In the genomic region with DNA sequence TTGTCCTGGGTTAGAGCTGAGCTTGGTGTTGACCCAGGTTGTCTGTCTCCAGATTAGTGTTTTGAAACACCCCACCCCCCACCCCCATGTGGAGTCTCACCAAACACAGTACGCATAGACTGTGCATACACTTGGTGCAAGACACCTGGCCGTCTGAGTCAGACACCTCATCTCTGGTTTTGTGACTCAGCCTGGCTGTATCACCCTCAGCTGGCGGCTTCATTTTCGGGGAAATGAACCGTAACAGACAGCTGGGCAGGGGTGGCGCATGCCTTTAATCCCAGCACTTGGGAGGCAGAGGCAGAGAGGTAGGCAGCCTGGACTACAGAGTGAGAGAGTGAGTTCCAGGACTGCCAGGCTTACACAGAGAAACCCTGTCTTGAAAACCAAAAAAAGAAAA, we compare ENCODE assay signal across 23 mouse cellular contexts. TPM values are rescaled to one million over a fixed set of nuclear protein-coding genes. Genes with fewer than 3 reads are reported as not detected.
DNase-seq lines count a peak whose midpoint lies in the region; ATAC-seq and TF ChIP-seq lines count a peak whose summit lies in the region.
"Had no signal": no experiment of that assay in that cellular context is flagged by ENCODE, and none has a peak within 500 bp of the region (broad histone marks: within the 10 kb centered on the region; RNA-seq: fewer than 3 reads in every experiment).

No protein-coding gene starts in this region.

- WGBS in embryonic facial prominence, embryonic 14.5 days = 47% methylated on average over 6 of the region's 6 CpGs
- 57% methylated on average over 6 of the region's 6 CpGs for WGBS in embryonic facial prominence, embryonic 10.5 days
- WGBS in kidney, embryonic 15.5 days = 35% methylated on average over 6 of the region's 6 CpGs
- WGBS in thymus, adult 2 months = 41% methylated on average over 6 of the region's 6 CpGs

- H3K4me1 ChIP-seq in embryonic facial prominence, embryonic 14.5 days (ENCODE audit: control insufficient read depth, insufficient read depth, low read length) = no peaks in the 10 kb centered on the region
- peaks cover 30% of the 10 kb centered on the region for H3K4me1 ChIP-seq in embryonic facial prominence, embryonic 10.5 days
- H3K4me1 ChIP-seq in kidney, embryonic 15.5 days = peaks cover 12% of the 10 kb centered on the region; the same call in 1 of the 2 replicates
- no peaks in the 10 kb centered on the region for H3K4me1 ChIP-seq in thymus, adult 2 months (replicated peaks; ENCODE audit: control insufficient read depth, insufficient read depth, low read length)

- no peaks in the 10 kb centered on the region for H3K36me3 ChIP-seq in embryonic facial prominence, embryonic 14.5 days (ENCODE audit: control insufficient read depth, insufficient read depth, low read length)
- H3K36me3 ChIP-seq in embryonic facial prominence, embryonic 10.5 days (replicated peaks) = no peaks in the 10 kb centered on the region
- no peaks in the 10 kb centered on the region for H3K36me3 ChIP-seq in kidney, embryonic 15.5 days
- no peaks in the 10 kb centered on the region for H3K36me3 ChIP-seq in thymus, adult 2 months (ENCODE audit: control insufficient read depth, insufficient read depth, low read length)
- H3K36me3 ChIP-seq: limb, embryonic 12.5 days; liver, embryonic 15.5 days had no signal

- no peak overlapping the region for H3K9ac ChIP-seq in embryonic facial prominence, embryonic 14.5 days (ENCODE audit: low read depth, low read length)
- H3K9ac ChIP-seq in kidney, embryonic 15.5 days = no peak overlapping the region
- H3K9ac ChIP-seq: hindbrain, embryonic 14.5 days; limb, embryonic 12.5 days; liver, embryonic 15.5 days had no signal

- H3K27ac ChIP-seq in embryonic facial prominence, embryonic 14.5 days (replicated peaks; ENCODE audit: low read depth, low read length) = no peak overlapping the region
- H3K27ac ChIP-seq in embryonic facial prominence, embryonic 10.5 days (replicated peaks) = no peak overlapping the region; the same call in 1 of the 2 replicates
- H3K27ac ChIP-seq in kidney, embryonic 15.5 days = no peak overlapping the region
- H3K27ac ChIP-seq in thymus, adult 2 months (ENCODE audit: control insufficient read depth, insufficient read depth, low read length) = no peak overlapping the region
- H3K27ac ChIP-seq: hindbrain, embryonic 14.5 days; kidney, postnatal 0 days; limb, embryonic 12.5 days; liver, embryonic 15.5 days had no signal

- no peaks in the 10 kb centered on the region for H3K27me3 ChIP-seq in embryonic facial prominence, embryonic 14.5 days (replicated peaks; ENCODE audit: control insufficient read depth, insufficient read depth, low read length)
- H3K27me3 ChIP-seq in embryonic facial prominence, embryonic 10.5 days (replicated peaks; ENCODE audit: low read depth, poor library complexity, severe bottlenecking) = no peaks in the 10 kb centered on the region
- H3K27me3 ChIP-seq in kidney, embryonic 15.5 days = no peaks in the 10 kb centered on the region
- H3K27me3 ChIP-seq in thymus, adult 2 months (ENCODE audit: control insufficient read depth, insufficient read depth, low read length) = no peaks in the 10 kb centered on the region
- H3K27me3 ChIP-seq: liver, embryonic 15.5 days had no signal

- no peak for DNase-seq in embryonic facial prominence, embryonic 14.5 days (ENCODE audit: low spot score)
- no peak for DNase-seq in embryonic facial prominence, embryonic 10.5 days (ENCODE audit: low spot score)
- DNase-seq in kidney, postnatal 25 days = no peak
- peak; percentile 76 for DNase-seq in 3134 (ENCODE audit: extremely low read depth, insufficient read length, low spot score)
- DNase-seq in Muller cell, postnatal 12 days (ENCODE audit: inconsistent ontology term) = peak; percentile 57
- no peak for DNase-seq in thymus, adult 2 months
- DNase-seq in cerebellum, adult 11-12 months = no peak
- DNase-seq: adrenal gland, postnatal 14 days; B cell, adult 2 months; cerebellum, adult 18-20 months; cerebellum, postnatal 36 days; layer of hippocampus, adult 9-11 months; lung, postnatal 10 days; right cerebral cortex, postnatal 4 days; thymus, postnatal 14 days had no signal

- H3K9me3 ChIP-seq in embryonic facial prominence, embryonic 14.5 days (ENCODE audit: control insufficient read depth, low read length) = no peaks in the 10 kb centered on the region
- H3K9me3 ChIP-seq in embryonic facial prominence, embryonic 10.5 days = no peaks in the 10 kb centered on the region
- H3K9me3 ChIP-seq in kidney, embryonic 15.5 days (replicated peaks) = no peaks in the 10 kb centered on the region
- H3K9me3 ChIP-seq: limb, embryonic 12.5 days; liver, embryonic 15.5 days had no signal

- peak; percentile 62 for ATAC-seq in embryonic facial prominence, embryonic 14.5 days (ENCODE audit: low read depth)
- 0 out of 2 replicates have a peak, but pooled peaks have one; percentile 43 for ATAC-seq in kidney, embryonic 15.5 days (replicated peaks; ENCODE audit: low FRiP score)
- ATAC-seq: forebrain, embryonic 16.5 days; midbrain, embryonic 16.5 days had no signal

- H3K4me2 ChIP-seq in embryonic facial prominence, embryonic 14.5 days (ENCODE audit: low read depth, low read length) = no peak overlapping the region
- H3K4me2 ChIP-seq in kidney, embryonic 15.5 days = no peak overlapping the region
- H3K4me2 ChIP-seq: hindbrain, embryonic 14.5 days; limb, embryonic 12.5 days; liver, embryonic 15.5 days had no signal

- TF ChIP-seq POLR2A in thymus, adult 2 months (IDR thresholded peaks at IDR 0.05; ENCODE audit: control insufficient read depth, extremely low read depth, insufficient read depth, low read length, poor library complexity) = no peak

- TF ChIP-seq CTCF in thymus, adult 2 months (IDR thresholded peaks at IDR 0.05; ENCODE audit: borderline replicate concordance, control insufficient read depth, extremely low read depth, insufficient read depth, low read length, poor library complexity) = no peak

- H3K4me3 ChIP-seq in embryonic facial prominence, embryonic 14.5 days (ENCODE audit: low read depth, low read length) = no peak overlapping the region
- no peak overlapping the region for H3K4me3 ChIP-seq in embryonic facial prominence, embryonic 10.5 days
- no peak overlapping the region for H3K4me3 ChIP-seq in kidney, embryonic 15.5 days (replicated peaks)
- H3K4me3 ChIP-seq in thymus, adult 2 months (ENCODE audit: control insufficient read depth, insufficient read depth, low read length) = no peak overlapping the region
- H3K4me3 ChIP-seq: erythroblast, embryonic 14.5 days; limb, embryonic 12.5 days; liver, embryonic 15.5 days had no signal

RNA-seq across cellular contexts. Expression of gene Sox10, which starts 11.9 kb away (rescaled TPM):
- 16.2 and 17.7 TPM in 2 replicates for polyA plus RNA-seq in embryonic facial prominence, embryonic 14.5 days (2014; fragmentation: Nextera tagmentation; extraction: Ambion mirVana)
- 11.4 and 12.9 TPM in 2 replicates for polyA plus RNA-seq in embryonic facial prominence, embryonic 10.5 days (2016; fragmentation: Nextera tagmentation; extraction: Ambion mirVana)
- polyA plus RNA-seq in kidney, embryonic 15.5 days (2015; fragmentation: Nextera tagmentation; extraction: Ambion mirVana) = 0.40 and 0.96 TPM in 2 replicates
- 0.87 and 0.88 TPM in 2 replicates for polyA plus RNA-seq in thymus, adult 2 months (2012; rRNA removed)
- polyA plus RNA-seq: erythroblast, embryonic 14.5 days had no signal

RNA-seq across cellular contexts. Expression of gene 1700088E04Rik, which starts 35.9 kb away (rescaled TPM):
- polyA plus RNA-seq in embryonic facial prominence, embryonic 14.5 days (2014; fragmentation: Nextera tagmentation; extraction: Ambion mirVana) = 8.5 and 12.2 TPM in 2 replicates
- polyA plus RNA-seq in embryonic facial prominence, embryonic 10.5 days (2016; fragmentation: Nextera tagmentation; extraction: Ambion mirVana) = 8.0 and 8.2 TPM in 2 replicates
- 7.7 and 10.5 TPM in 2 replicates for polyA plus RNA-seq in kidney, embryonic 15.5 days (2015; fragmentation: Nextera tagmentation; extraction: Ambion mirVana)
- polyA plus RNA-seq in thymus, adult 2 months (2012; rRNA removed) = 1.3 and 1.8 TPM in 2 replicates
- polyA plus RNA-seq: erythroblast, embryonic 14.5 days had no signal

RNA-seq across cellular contexts. Expression of gene Polr2f, which starts 36.1 kb away (rescaled TPM):
- polyA plus RNA-seq in embryonic facial prominence, embryonic 14.5 days (2014; fragmentation: Nextera tagmentation; extraction: Ambion mirVana) = 305 TPM in 2 replicates
- 414 and 440 TPM in 2 replicates for polyA plus RNA-seq in embryonic facial prominence, embryonic 10.5 days (2016; fragmentation: Nextera tagmentation; extraction: Ambion mirVana)
- polyA plus RNA-seq in kidney, embryonic 15.5 days (2015; fragmentation: Nextera tagmentation; extraction: Ambion mirVana) = 303 and 317 TPM in 2 replicates
- 37.3 and 38.0 TPM in 2 replicates for polyA plus RNA-seq in thymus, adult 2 months (2012; rRNA removed)

RNA-seq across cellular contexts. Expression of gene Pick1, which starts 52.1 kb away (rescaled TPM):
- 18.1 and 21.3 TPM in 2 replicates for polyA plus RNA-seq in embryonic facial prominence, embryonic 14.5 days (2014; fragmentation: Nextera tagmentation; extraction: Ambion mirVana)
- polyA plus RNA-seq in embryonic facial prominence, embryonic 10.5 days (2016; fragmentation: Nextera tagmentation; extraction: Ambion mirVana) = 45.6 and 50.1 TPM in 2 replicates
- polyA plus RNA-seq in kidney, embryonic 15.5 days (2015; fragmentation: Nextera tagmentation; extraction: Ambion mirVana) = 45.5 and 49.8 TPM in 2 replicates
- 27.1 and 27.7 TPM in 2 replicates for polyA plus RNA-seq in thymus, adult 2 months (2012; rRNA removed)

RNA-seq across cellular contexts. Expression of gene Gm49486, which starts 52.3 kb away (rescaled TPM):
- 1.1 TPM in 2 replicates for polyA plus RNA-seq in embryonic facial prominence, embryonic 14.5 days (2014; fragmentation: Nextera tagmentation; extraction: Ambion mirVana)
- polyA plus RNA-seq in embryonic facial prominence, embryonic 10.5 days (2016; fragmentation: Nextera tagmentation; extraction: Ambion mirVana) = 0.29 and 0.35 TPM in 2 replicates
- polyA plus RNA-seq in kidney, embryonic 15.5 days (2015; fragmentation: Nextera tagmentation; extraction: Ambion mirVana) = 0.67 and 0.74 TPM in 2 replicates
- polyA plus RNA-seq in thymus, adult 2 months (2012; rRNA removed) = 0.11 and 0.24 TPM in 2 replicates
- polyA plus RNA-seq: erythroblast, embryonic 14.5 days; liver, embryonic 15.5 days had no signal

Comparison
In these comparisons a context has a peak if more than half of its experiments do, and no peak if none do; other contexts are left out.
1. DNase-seq: peak in 3134 (single experiment) and Muller cell, postnatal 12 days (single experiment); none in embryonic facial prominence, embryonic 14.5 days (single experiment), embryonic facial prominence, embryonic 10.5 days (single experiment), kidney, postnatal 25 days (0 of 2), thymus, adult 2 months (single experiment) and cerebellum, adult 11-12 months (single experiment).